Mouse (Mus musculus) CH12.LX (cell line): ENCODE data around the gene Arpp19. TPM values are rescaled to one million over a fixed set of nuclear protein-coding genes. Genes with fewer than 3 reads are reported as not detected.

Experiments used
- DNase-seq: peaks from one replicate; pipeline ENCODE4 v3.0.0-alpha.2; 2013; ENCODE audit errors: extremely low read depth
- H3K27ac ChIP-seq: 2 replicates; pipeline ENCODE4 v1.5.1; 2012; ENCODE audit warnings: low read depth, mild to moderate bottlenecking, control low read depth, moderate library complexity; ENCODE audit not compliant: insufficient read depth
- H3K27me3 ChIP-seq: replicated peaks from 2 replicates; pipeline ENCODE3; 2012; ENCODE audit warnings: inconsistent platforms
- H3K36me3 ChIP-seq, 2 experiments: replicated peaks in 1 of 2; 2 replicates each; pipeline versions ENCODE3 to v1.6.1; 2012; ENCODE audit warnings: inconsistent platforms in 1 of 2, low read length in 1 of 2, mild to moderate bottlenecking in 1 of 2, mixed read lengths in 1 of 2, moderate library complexity in 1 of 2; ENCODE audit not compliant: control insufficient read depth in 1 of 2, insufficient read depth in 1 of 2
- H3K4me1 ChIP-seq, 2 experiments: 2 replicates each; pipeline ENCODE4 v1.6.1; 2012; ENCODE audit warnings: inconsistent platforms in 1 of 2, moderate library complexity in 1 of 2; ENCODE audit not compliant: insufficient read depth in 2 of 2, control insufficient read depth in 1 of 2
- H3K4me2 ChIP-seq: 2 replicates; pipeline ENCODE4 v1.6.1; 2012; ENCODE audit warnings: low read depth, mild to moderate bottlenecking, control low read depth; ENCODE audit not compliant: poor library complexity, insufficient read depth, severe bottlenecking
- H3K4me3 ChIP-seq, 3 experiments: fragments of 150-350 bp in 1 of 3; sonication (generic) in 1 of 3; replicated peaks in 1 of 3; 2 replicates each; pipeline versions ENCODE3 to v1.5.1; 2011 to 2012; ENCODE audit warnings: low read depth in 2 of 3, low read length in 2 of 3, mild to moderate bottlenecking in 2 of 3, moderate library complexity in 2 of 3, control low read depth in 1 of 3, improper control_type of control experiment in 1 of 3, inconsistent platforms in 1 of 3, mixed read lengths in 1 of 3; ENCODE audit not compliant: poor library complexity in 1 of 3
- H3K79me2 ChIP-seq: replicated peaks from 2 replicates; pipeline ENCODE4 v1.6.1; 2012; ENCODE audit warnings: mild to moderate bottlenecking, moderate library complexity; ENCODE audit not compliant: control insufficient read depth, poor library complexity, insufficient read depth, severe bottlenecking; ENCODE audit errors: extremely low read depth
- H3K9ac ChIP-seq: 2 replicates; pipeline ENCODE4 v1.6.1; 2012; ENCODE audit warnings: low read depth, mild to moderate bottlenecking, control low read depth, moderate library complexity; ENCODE audit not compliant: insufficient read depth
- H3K9me3 ChIP-seq: replicated peaks from 2 replicates; pipeline ENCODE3; 2012; ENCODE audit warnings: low read length, inconsistent platforms, mixed read lengths
- BHLHE40 ChIP-seq: IDR thresholded peaks from 2 replicates; pipeline ENCODE4 v1.6.1; 2011; ENCODE audit warnings: mild to moderate bottlenecking, low read depth, low read length, improper control_type of control experiment
- CTCF ChIP-seq, 2 experiments: IDR thresholded peaks in 1 of 2; conservative IDR thresholded peaks in 1 of 2; 2 replicates each; pipeline ENCODE4 v1.5.1; 2011 to 2012; ENCODE audit warnings: low read depth in 2 of 2, low read length in 2 of 2, improper control_type of control experiment in 1 of 2, inconsistent platforms in 1 of 2, mild to moderate bottlenecking in 1 of 2, moderate library complexity in 1 of 2
- E2F4 ChIP-seq: IDR thresholded peaks from 2 replicates; pipeline ENCODE4 v1.6.1; 2011; ENCODE audit warnings: low read depth, low read length, improper control_type of control experiment; ENCODE audit not compliant: insufficient replicate concordance
- ETS1 ChIP-seq: conservative IDR thresholded peaks from 2 replicates; pipeline ENCODE4 v1.6.1; 2012; ENCODE audit warnings: low read depth, mild to moderate bottlenecking, inconsistent platforms, low read length, improper control_type of control experiment, moderate library complexity
- JUN ChIP-seq: IDR thresholded peaks from 2 replicates; pipeline ENCODE4 v1.6.1; 2011; ENCODE audit warnings: low read depth, mild to moderate bottlenecking, low read length, improper control_type of control experiment, moderate library complexity; ENCODE audit not compliant: insufficient read depth
- JUND ChIP-seq: conservative IDR thresholded peaks from 2 replicates; pipeline ENCODE4 v1.6.1; 2011; ENCODE audit warnings: low read depth, low read length, improper control_type of control experiment
- KAT2A ChIP-seq: IDR thresholded peaks from 2 replicates; pipeline ENCODE4 v1.6.1; 2012; ENCODE audit warnings: low read length, improper control_type of control experiment, inconsistent platforms; ENCODE audit not compliant: insufficient replicate concordance
- MAFK ChIP-seq: IDR thresholded peaks from 2 replicates; pipeline ENCODE4 v1.6.1; 2011; ENCODE audit warnings: low read length, improper control_type of control experiment; ENCODE audit not compliant: insufficient replicate concordance
- MXI1 ChIP-seq: IDR thresholded peaks from 2 replicates; pipeline ENCODE4 v1.6.1; 2011; ENCODE audit warnings: mild to moderate bottlenecking, low read depth, low read length, improper control_type of control experiment
- NRF1 ChIP-seq: IDR thresholded peaks from 2 replicates; pipeline ENCODE4 v1.6.1; 2014; ENCODE audit warnings: low read depth, mild to moderate bottlenecking, inconsistent platforms, low read length, improper control_type of control experiment, moderate library complexity
- POLR2A ChIP-seq: IDR thresholded peaks from 2 replicates; pipeline ENCODE4 v1.6.1; 2011; ENCODE audit warnings: low read depth, mild to moderate bottlenecking, improper control_type of control experiment, low read length
- RAD21 ChIP-seq: IDR thresholded peaks from 2 replicates; pipeline ENCODE4 v1.6.1; 2011; ENCODE audit warnings: low read depth, mild to moderate bottlenecking, low read length, improper control_type of control experiment, moderate library complexity
- RCOR1 ChIP-seq: conservative IDR thresholded peaks from 2 replicates; pipeline ENCODE4 v1.6.1; 2012; ENCODE audit warnings: low read depth, mild to moderate bottlenecking, inconsistent platforms, low read length, improper control_type of control experiment
- SIN3A ChIP-seq: IDR thresholded peaks from 2 replicates; pipeline ENCODE4 v1.6.1; 2012; ENCODE audit warnings: low read length, improper control_type of control experiment, inconsistent platforms
- SMC3 ChIP-seq: IDR thresholded peaks from 2 replicates; pipeline ENCODE4 v1.6.1; 2011; ENCODE audit warnings: low read depth, low read length, improper control_type of control experiment
- UBTF ChIP-seq: IDR thresholded peaks from 2 replicates; pipeline ENCODE4 v1.6.1; 2012; ENCODE audit warnings: low read depth, mild to moderate bottlenecking, inconsistent platforms, low read length, improper control_type of control experiment, moderate library complexity
- USF2 ChIP-seq: conservative IDR thresholded peaks from 2 replicates; pipeline ENCODE4 v1.6.1; 2011; ENCODE audit warnings: low read depth, low read length, improper control_type of control experiment
- ZC3H11A ChIP-seq: IDR thresholded peaks from 2 replicates; pipeline ENCODE4 v1.6.1; 2012; ENCODE audit warnings: low read depth, mild to moderate bottlenecking, inconsistent platforms, low read length, improper control_type of control experiment
- ZKSCAN1 ChIP-seq: IDR thresholded peaks from 2 replicates; pipeline ENCODE4 v1.6.1; 2012; ENCODE audit warnings: low read depth, inconsistent platforms, low read length, improper control_type of control experiment, borderline replicate concordance
- ZMIZ1 ChIP-seq: IDR thresholded peaks from 2 replicates; pipeline ENCODE4 v1.6.1; 2012; ENCODE audit warnings: low read depth, mild to moderate bottlenecking, inconsistent platforms, low read length, improper control_type of control experiment
- dilution Hi-C: fragments of 300-500 bp; cut with MboI; formaldehyde crosslinking; loops from 2 replicates; pipeline ENCODE4 v1.14.3; 2020; ENCODE audit warnings: low sequenced_read_pairs; ENCODE audit not compliant: extremely low pct_unique_long_range_greater_than_20kb, extremely low pct_ligation_motif_present
- in situ Hi-C: fragments of 300-500 bp; cut with MboI; formaldehyde crosslinking; loops from 3 replicates; pipeline ENCODE4 v1.14.3; 2019; ENCODE audit warnings: low sequenced_read_pairs, low pct_ligation_motif_present, low pct_unique_long_range_greater_than_20kb, mixed read lengths
- polyA plus RNA-seq: library from polyadenylated mRNA; unstranded; fragments of >175 nt; gene quantifications from 2 replicates; pipeline ENCODE4 v1.2.1, GENCODE M21; 2012; ENCODE audit warnings: low read depth; ENCODE audit not compliant: insufficient read length
- total RNA-seq, 2 experiments: library from RNA; depleted of rRNA; stranded (reverse); fragments of 300-350 nt in 1 of 2; fragments of >200 nt in 1 of 2; gene quantifications; 2 replicates each; pipeline ENCODE4 v1.2.3; 2012 to 2014

Gene Arpp19
- total and polyA plus RNA-seq, 3 experiments: 194 to 479 (median 244) TPM

DNA sequence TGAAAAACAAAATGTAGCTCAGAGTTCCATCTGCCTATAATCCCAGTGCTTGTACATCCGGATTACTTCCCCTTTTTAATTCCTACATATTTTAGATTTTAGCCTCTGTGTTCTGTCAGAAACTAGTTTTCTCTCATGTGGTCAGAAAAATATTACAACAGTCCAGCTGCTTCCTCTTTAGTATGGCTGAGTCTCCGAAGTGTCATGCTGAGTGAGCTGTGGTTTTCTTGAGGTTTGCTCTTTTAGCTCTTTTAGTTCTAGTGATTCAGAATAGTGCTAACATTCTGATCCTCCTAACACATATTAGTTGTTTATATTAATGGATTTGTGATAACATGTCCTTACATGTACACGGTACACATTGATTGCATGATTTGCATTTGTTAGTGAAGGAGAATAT is 57.3 kb downstream of the Arpp19 start (continued):
- TF ChIP-seq NRF1: no peak
- TF ChIP-seq ZKSCAN1: no peak
- TF ChIP-seq SIN3A: peak; percentile 96
- no peak for TF ChIP-seq ZMIZ1
- peak; percentile 78; the same call in 1 of the 2 replicates for TF ChIP-seq JUND
- peak; percentile 94 for TF ChIP-seq ETS1
- peak; percentile 83 for TF ChIP-seq RCOR1
- TF ChIP-seq UBTF: no peak
- no peak for TF ChIP-seq SMC3
- no peak for TF ChIP-seq CTCF (conservative IDR thresholded peaks at IDR 0.05 in 1 of 2, IDR thresholded peaks at IDR 0.05 in 1 of 2; ENCODE audit: low read depth in 2 of 2, low read length in 2 of 2)
- no peak for TF ChIP-seq KAT2A
- TF ChIP-seq RAD21: no peak; the same call in 1 of the 2 replicates
- 0 out of 2 replicates have a peak, but pooled peaks have one; percentile 28 for TF ChIP-seq E2F4
- TF ChIP-seq ZC3H11A: no peak
- no peak for TF ChIP-seq USF2
- TF ChIP-seq JUN: peak; percentile 50
- TF ChIP-seq MAFK: peak; percentile 72; the same call in 1 of the 2 replicates
- TF ChIP-seq MXI1: peak; percentile 62; the same call in 1 of the 2 replicates
- TF ChIP-seq POLR2A: no peak

DNA sequence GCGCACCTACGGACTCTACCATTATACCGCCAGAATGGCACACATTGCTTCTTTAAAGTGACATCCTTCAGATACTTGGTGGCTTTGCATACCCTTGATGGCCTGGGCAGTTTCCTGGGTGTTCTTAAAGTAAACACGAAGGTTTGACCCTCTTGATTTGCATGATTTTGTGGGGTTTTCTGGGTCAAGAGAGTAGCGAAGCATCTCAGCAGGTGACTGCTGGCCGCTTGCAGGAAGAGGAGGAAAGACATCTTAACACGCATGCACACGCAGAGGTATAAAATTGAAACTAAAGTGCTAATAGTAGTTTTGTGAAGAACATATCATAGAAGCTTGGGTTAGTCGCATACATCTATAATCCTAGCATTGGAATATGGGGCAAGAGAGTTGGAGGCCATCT is 61.5 kb downstream of the Arpp19 start:
- Histone ChIP-seq H3K4me3 (peak overlapping the region in 1 of 3 experiments; percentile 27), H3K9me3 (no peaks in the 10 kb centered on the region), H3K4me2 (peak overlapping the region; percentile 23), H3K79me2 (peaks cover 62% of the 10 kb centered on the region), H3K9ac (peak overlapping the region; percentile 0), H3K27ac (peak overlapping the region; percentile 68), H3K27me3 (no peaks in the 10 kb centered on the region), H3K36me3 (peaks cover 0 to 7% of the 10 kb centered on the region in 2 experiments), H3K4me1 (peaks cover 12 to 79% of the 10 kb centered on the region in 2 experiments; a peak in 3 of 4 replicates)
- dilution Hi-C loops: no loop called here
- TF ChIP-seq ZMIZ1 (no peak), BHLHE40 (peak; percentile 75), NRF1 (peak; percentile 39; the same call in 1 of the 2 replicates), SIN3A (peak; percentile 51)
- DNase-seq: no peak
- in situ Hi-C loops: no loop called here
